Mouse (Mus musculus) neutrophil, adult 5-6 weeks (primary cell): ENCODE measurements at regions not wholly inside any gene's neighbourhood (a gene's known extent, or its start where the extent isn't known, plus 50 kb on each side); places are given as distances from the start of the nearest gene placed in this dataset.

ENCODE experiments used
- ATAC-seq: fragments of 151-379, 151-347 bp; 2 replicates; pipeline ENCODE4 v1.8.0; 2017; ENCODE audit warnings: mild to moderate bottlenecking, moderate TSS enrichment; ENCODE audit not compliant: insufficient number of reproducible peaks, poor library complexity, low FRiP score, severe bottlenecking; ENCODE audit errors: extremely low read depth

DNA sequence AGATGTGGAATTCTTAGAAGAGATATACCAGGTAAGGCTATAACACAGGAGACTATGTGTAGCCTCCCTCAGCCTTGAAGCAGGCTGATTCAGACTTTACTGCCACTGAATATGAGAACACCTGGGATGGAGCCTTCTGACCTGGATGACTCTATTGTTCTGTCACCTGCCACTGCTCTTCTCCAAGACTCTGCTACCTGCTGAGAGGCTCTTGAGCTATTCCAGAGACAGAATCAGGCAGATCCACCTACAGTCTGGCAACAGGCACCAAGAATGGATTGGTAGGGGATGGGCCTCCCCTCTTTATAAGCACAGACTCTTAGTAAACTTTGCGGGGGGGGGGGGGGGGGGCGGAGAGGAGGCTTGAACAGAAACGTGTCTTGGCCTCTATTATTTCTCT is 970.5 kb upstream of the Pot1a start:
- no peak for ATAC-seq

DNA sequence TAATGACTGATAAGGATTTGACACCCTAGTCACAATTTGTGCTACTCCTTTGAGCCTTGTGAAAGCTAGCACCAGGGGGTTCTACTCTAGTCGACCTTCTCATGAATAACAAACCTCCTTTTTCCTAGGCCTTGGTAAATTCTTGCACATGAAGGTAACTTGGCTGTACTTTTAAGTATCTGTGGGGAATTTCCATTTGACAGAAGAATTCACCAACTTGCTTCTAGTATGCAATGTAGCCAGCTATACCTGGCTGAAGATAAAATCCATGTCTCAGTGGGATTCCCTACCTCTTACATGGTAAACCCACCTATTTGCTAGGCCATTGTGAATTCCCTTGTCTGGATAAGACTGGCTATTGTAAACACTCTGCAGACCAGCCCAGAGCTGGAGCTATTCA is 967.6 kb upstream of the Pot1a start:
- no peak for ATAC-seq

DNA sequence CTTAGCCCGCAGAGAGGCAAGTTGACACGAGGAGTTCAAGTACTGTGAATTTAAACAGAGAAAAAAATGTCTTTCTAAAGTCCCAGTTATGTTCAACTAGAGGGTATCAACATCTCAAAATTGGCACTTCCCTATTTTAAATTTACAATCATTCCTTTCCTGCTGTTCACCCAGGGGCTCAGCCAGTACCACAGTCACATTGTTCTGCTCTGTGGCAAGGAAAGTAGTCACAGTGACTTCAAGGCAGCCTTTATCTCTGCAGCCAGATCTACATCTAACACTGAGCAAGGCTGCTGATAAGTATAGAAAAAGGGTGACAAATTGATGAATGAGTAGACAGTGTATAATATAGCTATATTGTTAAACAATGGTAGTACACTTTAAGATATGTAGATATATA is 957.8 kb upstream of the Pot1a start:
- ATAC-seq: no peak

DNA sequence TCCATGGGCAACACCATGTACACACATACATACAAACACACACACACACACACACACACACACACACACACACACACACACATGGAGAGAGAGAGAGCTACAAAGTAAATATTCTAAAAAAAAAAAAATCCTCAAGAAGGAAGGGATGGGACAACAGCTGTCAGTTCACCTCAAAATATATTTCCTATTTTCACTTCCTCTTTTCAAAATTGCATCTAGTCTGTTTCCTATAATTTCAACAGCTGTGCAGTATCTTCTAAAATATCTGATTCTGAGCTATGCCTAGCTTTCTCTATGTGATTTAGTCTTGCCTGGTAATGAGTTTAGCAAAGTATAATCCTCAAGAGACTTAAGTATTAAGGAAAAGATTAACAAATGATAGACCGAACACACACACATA is 955.7 kb upstream of the Pot1a start:
- ATAC-seq: peak; percentile 90

DNA sequence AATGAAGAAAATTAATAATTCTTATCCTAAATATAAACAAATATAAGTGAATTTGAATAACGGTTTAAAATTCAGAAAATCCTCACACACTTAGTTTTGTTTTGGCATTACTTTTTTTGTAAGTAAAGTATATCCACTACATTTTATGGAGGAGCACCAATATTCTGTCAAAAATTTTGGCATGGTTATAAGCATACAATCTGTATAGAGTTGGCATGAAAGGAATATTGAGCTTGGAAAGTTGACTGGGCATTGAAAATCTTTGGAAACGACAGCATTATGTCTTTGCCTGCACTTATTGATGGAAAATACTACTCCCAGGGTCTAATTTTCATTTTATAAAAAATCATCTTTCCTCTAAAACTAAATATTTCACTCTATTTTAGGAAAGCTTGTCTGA is 952.5 kb upstream of the Pot1a start:
- no peak for ATAC-seq
